Mouse (Mus musculus) adrenal gland (tissue): Measurements from ENCODE around the gene Srgap3.
"Not testable (repeated sequence)": the region's sequence is repeated elsewhere in the genome, so short reads cannot be mapped to it uniquely, and the experiment has no call there.

Experiments used
- intact Hi-C: fragments of 180-260 bp; cut with DNase I; formaldehyde crosslinking; loops from one replicate; pipeline ENCODE4 v1.15.1; 2025

Gene Srgap3

GRCm38 (mm10) chr6:112862465-112862864 lies 84.6 kb downstream of the Srgap3 start:
- intact Hi-C loops: no loop called here

DNA sequence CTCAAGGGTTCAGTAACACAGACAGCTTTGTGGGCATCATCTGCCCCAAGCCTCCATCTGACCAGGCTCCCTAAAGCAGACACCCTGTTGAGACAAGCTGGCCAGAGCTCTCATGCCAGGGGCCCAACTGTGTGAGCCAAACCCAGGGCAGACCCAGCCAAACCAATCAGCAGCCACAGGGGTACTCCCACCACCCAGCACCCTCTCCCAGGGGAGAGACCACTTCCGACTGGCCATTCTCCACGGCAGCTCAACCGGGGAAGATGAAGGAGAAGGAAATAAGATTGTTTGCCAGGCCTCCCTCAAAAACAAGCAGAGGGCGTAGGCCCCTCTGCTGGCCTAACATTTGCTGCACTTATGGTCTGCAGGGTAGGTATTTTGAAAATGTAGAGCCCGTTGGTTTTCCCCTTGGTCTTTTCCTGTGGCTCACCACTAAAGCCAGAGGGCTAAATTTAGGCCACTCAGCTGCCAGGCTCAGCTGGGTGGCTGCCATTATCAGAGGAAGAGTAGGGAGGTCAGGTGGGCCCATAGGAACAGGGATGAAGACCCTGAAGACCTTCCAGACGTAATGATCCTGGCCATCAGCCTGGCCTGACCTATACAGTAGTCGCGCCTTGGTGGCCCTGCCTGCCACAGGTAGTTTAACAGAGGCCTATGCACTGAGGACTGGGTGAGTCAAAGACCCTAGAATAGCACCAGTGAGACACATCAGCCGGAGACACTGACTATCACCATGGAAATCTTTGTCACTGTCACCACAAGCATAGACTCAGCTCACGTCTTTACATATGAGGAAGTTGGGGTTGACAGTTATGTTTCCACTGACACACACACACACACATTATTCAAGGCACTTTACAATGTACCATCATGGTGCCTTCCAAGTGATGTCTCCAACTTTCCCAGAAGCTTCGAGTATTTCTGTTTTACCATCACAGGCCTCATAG lies 85.4 kb downstream of the Srgap3 start:
- intact Hi-C loops: no loop called here

DNA sequence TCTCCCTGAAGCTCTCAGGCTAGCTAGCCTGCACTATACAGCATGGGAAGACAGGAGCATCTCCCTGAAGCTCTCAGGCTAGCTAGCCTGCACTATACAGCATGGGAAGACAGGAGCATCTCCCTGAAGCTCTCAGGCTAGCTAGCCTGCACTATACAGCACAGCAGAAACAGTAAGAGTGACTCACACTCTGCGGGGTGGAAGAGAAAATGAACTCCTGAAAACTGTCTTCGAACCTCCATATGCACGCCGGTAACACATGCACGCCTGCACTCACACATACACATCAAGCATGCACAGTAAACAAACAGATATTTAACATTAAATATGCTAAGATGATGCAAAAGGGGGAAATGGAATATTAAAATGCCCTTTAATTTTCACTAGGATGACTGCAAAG lies 86.8 kb downstream of the Srgap3 start:
- intact Hi-C loops: not testable (repeated sequence)

- intact Hi-C loops: no loop called here
These were observed 90.0 kb downstream of the Srgap3 start for GRCm38 (mm10) chr6:112857057-112857456.

- intact Hi-C loops: no loop called here
These were observed 91.9 kb downstream of the Srgap3 start for GRCm38 (mm10) chr6:112855183-112855582.

- intact Hi-C loops: no loop called here
These were observed 94.5 kb downstream of the Srgap3 start for GRCm38 (mm10) chr6:112852261-112853235.

- intact Hi-C loops: no loop called here
These were observed 96.3 kb downstream of the Srgap3 start for GRCm38 (mm10) chr6:112850745-112851144.

GRCm38 (mm10) chr6:112848629-112849180 lies 98.4 kb downstream of the Srgap3 start:
- intact Hi-C loops: no loop called here

GRCm38 (mm10) chr6:112846863-112847262 lies 100.2 kb downstream of the Srgap3 start:
- intact Hi-C loops: no loop called here

DNA sequence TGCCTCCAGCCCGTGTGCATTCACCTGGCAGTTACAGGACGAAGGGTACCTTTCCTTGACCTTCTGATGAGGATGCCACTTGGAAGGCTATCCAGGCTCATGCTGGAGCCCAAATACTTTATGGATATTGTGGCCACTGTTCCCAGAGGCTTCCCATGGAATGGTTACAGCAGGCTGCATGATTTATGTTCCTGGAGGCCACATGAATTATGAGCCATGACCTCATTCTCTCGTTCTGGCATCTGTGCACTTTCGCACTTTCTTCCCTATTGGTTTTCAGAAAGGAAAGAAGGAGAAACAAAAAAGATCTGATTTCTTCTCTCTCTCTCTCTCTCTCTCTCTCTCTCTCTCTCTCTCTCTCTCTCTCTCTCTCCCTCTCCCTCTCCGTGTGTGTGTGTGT lies 104.6 kb downstream of the Srgap3 start:
- intact Hi-C loops: no loop called here

DNA sequence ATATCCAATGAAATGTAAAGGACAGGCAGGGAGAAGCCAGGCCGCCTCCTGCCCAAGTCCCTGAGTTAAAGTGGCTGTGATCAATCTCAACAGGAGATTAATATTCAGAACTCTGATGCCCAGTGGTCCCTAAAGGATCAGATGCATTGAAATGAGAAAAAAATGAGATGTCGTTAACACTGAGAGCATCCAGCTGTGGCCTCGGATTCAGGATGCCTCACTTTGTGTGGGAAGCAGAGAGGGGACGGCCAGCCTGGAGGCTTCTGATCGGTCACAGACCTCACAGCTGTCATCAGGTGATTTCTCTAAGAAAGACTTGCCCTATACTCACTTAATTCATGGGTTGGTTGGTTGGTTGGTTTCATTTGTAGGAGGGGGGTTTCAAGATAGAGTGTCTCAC lies 106.7 kb downstream of the Srgap3 start:
- intact Hi-C loops: no loop called here

GRCm38 (mm10) chr6:112839391-112839790 lies 107.7 kb downstream of the Srgap3 start:
- intact Hi-C loops: no loop called here

DNA sequence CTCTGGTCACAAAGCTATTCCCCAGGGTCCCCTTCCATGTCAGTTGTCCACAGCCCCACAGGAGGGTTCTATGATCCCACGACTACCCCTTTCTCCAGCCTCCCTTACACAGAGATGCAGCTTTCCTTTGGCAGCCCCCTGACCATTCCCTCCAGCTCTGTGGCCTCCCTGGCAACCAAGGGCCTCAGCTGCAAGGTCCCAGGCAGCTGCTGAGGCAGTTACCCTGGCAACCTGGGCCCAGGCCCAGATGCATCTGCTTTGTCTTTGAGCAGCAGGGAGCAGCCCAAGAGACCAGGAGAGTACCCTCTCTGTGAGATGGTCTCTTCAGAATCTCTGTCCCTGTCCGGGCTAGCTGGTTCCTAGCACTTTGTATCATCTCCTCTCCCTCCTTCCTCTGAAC lies 108.2 kb downstream of the Srgap3 start:
- intact Hi-C loops: no loop called here

GRCm38 (mm10) chr6:112836712-112837111 lies 110.4 kb downstream of the Srgap3 start:
- intact Hi-C loops: no loop called here

- intact Hi-C loops: no loop called here
These were observed 111.7 kb downstream of the Srgap3 start for GRCm38 (mm10) chr6:112835413-112835812.

DNA sequence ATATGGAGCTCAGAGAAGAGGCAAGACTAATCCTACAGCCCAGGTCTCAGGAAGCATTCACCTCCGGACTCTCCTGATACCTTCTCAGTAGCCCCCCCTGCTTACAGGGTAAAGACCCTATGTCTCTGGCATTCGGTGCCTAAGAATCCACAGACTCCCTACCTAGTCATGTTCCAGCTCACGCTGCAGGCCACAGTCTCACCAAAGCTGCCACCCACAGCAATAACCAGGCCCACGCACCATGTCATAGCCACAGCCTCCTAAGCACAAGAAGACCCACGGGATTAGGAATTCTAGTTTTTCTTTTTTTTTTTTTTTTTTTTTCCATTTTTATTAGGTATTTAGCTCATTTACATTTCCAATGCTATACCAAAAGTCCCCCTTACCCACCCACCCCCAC lies 112.6 kb downstream of the Srgap3 start:
- intact Hi-C loops: no loop called here

DNA sequence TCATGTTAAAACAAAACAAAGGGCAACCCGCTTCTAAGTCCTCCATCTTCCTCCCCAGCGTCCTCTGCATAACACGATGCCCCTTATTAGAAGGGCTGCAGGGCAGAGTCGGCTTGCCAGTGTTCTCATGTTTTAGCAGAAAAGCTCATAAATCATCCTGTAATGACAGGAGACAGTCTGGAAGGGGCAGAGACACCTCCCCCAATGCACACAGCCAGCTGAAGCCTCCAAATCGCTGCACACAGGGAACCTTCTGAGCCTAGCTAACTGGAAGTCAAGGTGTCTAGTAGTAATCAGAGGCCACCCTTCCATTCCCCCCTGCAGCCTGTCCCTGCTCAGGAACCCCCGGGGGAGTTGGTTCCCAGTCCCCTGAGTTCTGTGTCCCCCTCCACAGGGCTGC lies 113.3 kb downstream of the Srgap3 start:
- intact Hi-C loops: no loop called here

DNA sequence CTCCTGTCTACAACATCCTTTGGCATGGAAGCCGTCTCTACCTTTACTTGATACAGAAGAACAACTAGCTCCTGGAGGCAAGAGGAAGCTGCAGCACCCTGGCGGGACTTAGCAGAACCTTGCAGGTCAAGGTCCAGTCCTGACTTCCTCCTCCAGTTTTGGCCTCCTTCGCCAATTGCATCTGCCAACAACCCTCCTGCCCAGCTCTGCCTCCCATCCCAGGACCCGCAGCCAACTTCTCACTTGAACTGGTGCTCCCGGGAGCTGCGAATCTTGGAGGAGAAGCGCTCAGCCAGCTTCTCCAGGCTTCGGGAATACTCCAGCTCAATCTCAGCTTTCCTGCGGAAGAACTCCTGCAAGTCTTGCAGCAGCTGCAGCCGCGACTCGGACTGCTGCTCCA lies 117.9 kb downstream of the Srgap3 start:
- intact Hi-C loops: no loop called here

DNA sequence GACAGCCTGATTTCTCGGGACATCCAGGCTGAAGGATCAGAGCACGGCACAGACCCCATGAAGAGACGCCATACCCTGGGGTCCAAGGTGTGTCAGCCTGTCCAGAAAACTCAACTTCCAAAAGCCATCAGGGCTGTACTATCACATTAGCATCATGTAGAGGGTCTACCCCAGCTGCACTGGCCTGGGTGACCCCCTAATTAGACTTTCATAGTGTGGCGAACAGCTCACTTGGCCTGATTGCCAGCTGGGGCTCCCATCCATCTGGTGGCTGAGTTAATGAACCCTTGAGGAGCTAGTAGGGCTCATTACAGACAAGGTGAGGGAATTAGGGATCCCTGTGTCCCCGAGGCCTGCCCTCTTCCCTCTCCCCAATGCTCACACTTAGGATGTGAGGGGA lies 118.6 kb downstream of the Srgap3 start:
- intact Hi-C loops: no loop called here

GRCm38 (mm10) chr6:112825657-112826056 lies 121.4 kb downstream of the Srgap3 start:
- intact Hi-C loops: no loop called here

DNA sequence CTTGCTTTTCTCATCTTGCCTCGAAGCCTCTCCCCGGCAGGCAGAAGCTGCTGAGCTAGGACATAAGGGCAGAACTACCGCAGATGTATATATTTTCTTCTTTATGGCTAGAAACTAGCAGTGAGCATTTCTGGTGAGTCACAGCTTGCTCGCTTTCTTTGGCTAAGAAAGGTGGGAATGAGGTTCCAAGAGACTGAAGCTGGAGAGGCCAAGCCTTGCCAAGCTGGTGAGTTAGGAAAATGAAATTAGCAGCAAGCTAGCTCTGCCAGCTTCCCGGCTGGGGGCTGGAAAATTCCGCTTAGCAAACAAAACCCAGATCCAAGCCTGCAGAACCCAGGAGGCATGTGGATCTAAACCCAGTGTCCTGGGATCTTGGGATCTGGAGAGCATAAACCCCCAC lies 124.0 kb downstream of the Srgap3 start:
- intact Hi-C loops: no loop called here
